Mouse (Mus musculus): ENCODE data around the gene Cebpa. TPM values are rescaled to one million over a fixed set of nuclear protein-coding genes. Genes with fewer than 3 reads are reported as not detected.

The Cebpa gene
- total RNA-seq, 2 experiments from 2014 or later = 10.9 to 19.6 TPM

DNA sequence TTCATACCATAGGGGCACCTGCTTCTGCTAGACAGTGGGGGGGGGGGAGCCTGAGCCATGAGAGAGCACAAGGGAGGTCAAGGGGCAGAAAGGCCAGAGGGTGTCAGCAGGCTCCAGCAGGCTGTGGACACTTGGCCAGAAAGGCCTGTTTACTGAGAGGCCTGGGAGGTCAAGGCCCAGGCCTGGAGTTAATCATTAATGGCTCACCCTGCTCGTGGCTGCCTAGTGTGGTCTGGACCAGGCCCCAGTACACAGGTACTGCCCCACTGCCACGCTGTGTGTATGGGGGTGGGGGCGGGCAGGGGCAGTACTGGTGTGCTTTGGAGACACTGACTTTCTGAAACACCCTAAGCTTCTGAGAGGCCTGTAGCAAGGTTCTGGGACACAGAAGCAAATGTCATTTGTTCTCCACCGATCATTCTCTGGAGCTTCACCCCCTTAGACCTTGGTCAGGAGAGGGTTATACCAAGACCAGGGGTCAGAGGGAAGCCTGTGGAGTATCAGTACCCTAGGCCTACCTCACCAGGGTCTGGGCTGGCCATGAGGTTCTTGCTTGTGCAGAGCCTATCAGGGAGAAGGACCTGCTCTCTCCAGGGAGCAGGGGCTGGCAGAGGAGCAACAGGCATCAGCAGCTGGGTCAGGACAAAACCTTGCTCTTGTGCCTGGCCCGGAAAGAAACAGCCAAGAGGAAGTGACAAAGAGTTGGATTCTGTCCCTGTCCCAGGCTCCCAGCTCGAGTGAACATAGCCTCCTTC, 24.9 kb downstream of the Cebpa start:
- no peak for DNase-seq (ENCODE audit: low spot score in 2 of 2)

- no peak for DNase-seq (ENCODE audit: low spot score in 2 of 2)
Measured at GRCm38 (mm10) chr7:35145068-35145467, 26.0 kb downstream of the Cebpa start.

- DNase-seq (ENCODE audit: low spot score in 2 of 2) = no peak
Measured at GRCm38 (mm10) chr7:35146269-35146668, 27.2 kb downstream of the Cebpa start.

- no peak for DNase-seq (ENCODE audit: low spot score in 2 of 2)
Measured at GRCm38 (mm10) chr7:35149616-35150433, 30.7 kb downstream of the Cebpa start.

- no peak for DNase-seq (ENCODE audit: low spot score in 2 of 2)
Measured at GRCm38 (mm10) chr7:35150860-35151259, 31.8 kb downstream of the Cebpa start.

- DNase-seq (ENCODE audit: low spot score in 2 of 2) = no peak
Measured at GRCm38 (mm10) chr7:35154449-35154848, 35.4 kb downstream of the Cebpa start.

DNA sequence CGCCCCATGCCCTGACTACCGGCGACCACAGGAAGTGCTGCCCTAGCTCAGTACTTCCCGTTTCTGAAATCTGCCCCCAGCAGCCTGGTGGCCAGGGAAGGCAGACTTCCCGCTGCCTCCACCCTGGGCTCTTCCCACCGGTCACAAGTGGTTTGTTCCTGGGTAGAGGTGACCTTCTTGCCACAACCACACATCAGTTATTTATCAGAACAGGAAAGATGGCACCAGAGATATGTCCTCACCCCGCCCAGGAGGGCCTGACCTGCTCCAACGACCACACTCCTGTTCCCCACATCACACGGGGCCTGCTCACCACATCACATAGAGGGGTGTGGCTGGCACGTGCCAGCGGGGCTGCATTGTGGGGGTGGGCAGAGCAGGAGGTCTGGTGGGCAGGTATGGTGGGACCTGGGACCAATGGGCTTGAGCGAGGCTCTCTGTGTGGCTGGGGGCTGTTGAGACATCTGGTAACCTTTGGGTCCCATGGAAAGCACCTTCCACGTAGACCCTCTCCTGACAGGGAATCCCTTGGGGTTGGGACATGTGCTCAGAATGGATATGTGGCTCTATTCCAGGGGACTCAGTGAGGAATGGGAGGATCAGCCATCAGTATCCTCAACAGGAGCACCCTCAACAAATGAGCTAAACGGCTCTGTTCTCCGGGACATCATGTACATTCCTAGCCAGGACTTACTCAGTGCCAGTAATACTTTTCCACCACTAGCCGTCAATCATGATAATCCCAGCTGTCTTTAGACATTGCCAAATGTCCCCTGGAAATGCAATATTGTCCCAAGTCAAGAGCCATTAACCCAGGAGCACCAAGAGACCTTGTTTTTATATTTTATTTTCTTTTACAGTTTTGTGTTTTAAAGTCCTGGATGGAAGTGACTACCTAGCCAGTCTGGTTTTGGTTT, 37.7 kb downstream of the Cebpa start:
- DNase-seq (ENCODE audit: low spot score in 2 of 2) = no peak

- DNase-seq (ENCODE audit: low spot score in 2 of 2) = no peak
Measured at GRCm38 (mm10) chr7:35157512-35157911, 38.4 kb downstream of the Cebpa start.

- DNase-seq (ENCODE audit: low spot score in 2 of 2) = no peak
Measured at GRCm38 (mm10) chr7:35162443-35162842, 43.4 kb downstream of the Cebpa start.

DNA sequence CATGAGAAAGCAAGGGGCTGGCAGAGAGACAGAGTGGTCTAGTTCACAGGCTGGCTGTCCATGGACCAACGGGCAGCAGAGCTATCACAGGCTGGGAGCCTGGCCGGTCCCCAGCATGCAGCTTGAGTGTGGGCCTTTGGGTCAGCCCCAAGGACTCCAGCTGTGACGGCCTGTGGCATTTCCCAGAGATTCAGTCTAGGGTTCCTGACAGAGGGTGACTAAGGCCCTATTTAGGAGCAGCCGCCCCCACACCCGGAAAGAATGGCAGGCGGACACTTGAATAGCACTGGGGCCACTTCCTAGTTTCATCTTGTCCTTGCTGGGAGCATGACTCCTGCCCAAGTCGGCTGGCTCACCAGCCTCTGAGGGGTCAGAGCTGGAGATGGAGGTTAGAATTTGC, 44.5 kb downstream of the Cebpa start:
- DNase-seq (ENCODE audit: low spot score in 2 of 2) = no peak

- no peak for DNase-seq (ENCODE audit: low spot score in 2 of 2)
Measured at GRCm38 (mm10) chr7:35164131-35164530, 45.0 kb downstream of the Cebpa start.

DNA sequence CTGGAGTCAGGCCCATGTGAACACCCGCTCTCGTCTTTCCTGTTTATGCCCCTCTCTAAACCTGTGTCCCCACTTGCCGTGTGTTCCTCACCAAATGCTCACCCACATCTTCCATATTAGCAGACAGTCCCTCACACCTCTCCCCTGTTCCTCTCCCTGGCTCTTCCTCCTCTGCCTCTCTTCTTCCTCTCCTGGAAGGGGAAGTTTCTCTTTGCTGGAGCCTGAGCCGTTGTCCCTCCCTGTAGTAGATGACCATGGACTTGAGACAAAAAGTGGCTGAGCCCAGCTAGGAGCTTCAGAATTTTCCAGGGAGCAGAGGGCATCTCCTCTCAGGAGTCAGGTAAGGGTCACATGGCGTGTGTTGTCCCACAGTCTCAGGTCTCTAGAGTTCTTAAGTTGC, 47.9 kb downstream of the Cebpa start:
- DNase-seq (ENCODE audit: low spot score in 2 of 2) = no peak

- no peak for DNase-seq (ENCODE audit: low spot score in 2 of 2)
Measured at GRCm38 (mm10) chr7:35167925-35168324, 48.8 kb downstream of the Cebpa start.

GRCm38 (mm10) chr7:35169341-35169740, 50.2 kb downstream of the Cebpa start:
- DNase-seq (ENCODE audit: low spot score in 2 of 2) = peak; percentile 75 to 86

Small RNAs within 50 kb of the gene (microRNA-seq; reads per million reads assigned to microRNA genes)
- gene Gm25033 = not detected

Other genes starting within 250 kb of the Cebpa start
- 10 to 100 TPM; 33.0 to 39.9 TPM for gene Pepd, start 206.9 kb upstream of the Cebpa start, total RNA-seq (2021)
- gene Cebpg, start 62.7 kb upstream of the Cebpa start, total RNA-seq (2021) = 10 to 100 TPM; 23.0 to 24.8 TPM
- gene Slc7a10, start 67.1 kb downstream of the Cebpa start, total RNA-seq (2021) = 10 to 100 TPM; 11.6 to 12.9 TPM
- 10 to 100 TPM; 14.2 to 15.6 TPM for gene Lrp3, start 96.2 kb downstream of the Cebpa start, total RNA-seq (2021)
- gene Gpatch1, start 199.1 kb downstream of the Cebpa start, total RNA-seq (2021) = 10 to 100 TPM; 11.3 TPM
- gene Rhpn2, start 214.9 kb downstream of the Cebpa start, total RNA-seq (2021) = 1 to 10 TPM; 1.8 to 2.6 TPM

All from gastrocnemius, postnatal 4 days (tissue).